Mouse (Mus musculus) cerebellum, adult 2 months (tissue): ENCODE measurements around the gene Ap3d1. TPM values are rescaled to one million over a fixed set of nuclear protein-coding genes. Genes with fewer than 3 reads are reported as not detected.

Source experiments
- DNase-seq, 2 experiments: peaks; one replicate each; pipeline ENCODE4 v3.0.0; 2021
- H3K27ac ChIP-seq: fragments of 200-500 bp; 2 replicates; pipeline ENCODE4 v1.5.1; 2012; ENCODE audit warnings: low read length, control low read depth, inconsistent platforms; ENCODE audit not compliant: insufficient read depth
- H3K27me3 ChIP-seq: fragments of 200-500 bp; 2 replicates; pipeline ENCODE4 v1.6.1; 2012; ENCODE audit warnings: inconsistent platforms, mild to moderate bottlenecking, low read length, moderate library complexity; ENCODE audit not compliant: control insufficient read depth, insufficient read depth
- H3K4me1 ChIP-seq: fragments of 200-500 bp; 2 replicates; pipeline ENCODE4 v1.6.1; 2011; ENCODE audit warnings: low read length; ENCODE audit not compliant: control insufficient read depth, insufficient read depth
- H3K4me3 ChIP-seq: fragments of 200-500 bp; replicated peaks from 2 replicates; pipeline ENCODE3; 2011; ENCODE audit warnings: mild to moderate bottlenecking, low read depth, low read length, control low read depth; ENCODE audit not compliant: insufficient read depth
- CTCF ChIP-seq: fragments of 200-500 bp; IDR thresholded peaks from 2 replicates; pipeline ENCODE4 v1.5.1; 2011; ENCODE audit warnings: low read depth, mild to moderate bottlenecking, control low read depth, low read length, moderate library complexity, borderline replicate concordance; ENCODE audit not compliant: insufficient read depth
- POLR2A ChIP-seq: fragments of 200-500 bp; IDR thresholded peaks from 2 replicates; pipeline ENCODE4 v1.6.1; 2011; ENCODE audit warnings: low read length, control low read depth, borderline replicate concordance; ENCODE audit not compliant: insufficient read depth
- WGBS: fragments of 180-500 bp; shearing (Covaris S2); methylation state at CpG from one replicate; pipeline ENCODE4 v1.1.7; 2018; 5-methylcytosine and 5-hydroxymethylcytosine counted together
- polyA plus RNA-seq: library from polyadenylated mRNA; depleted of rRNA; stranded (reverse); fragments of >200 nt; gene quantifications from 2 replicates; pipeline ENCODE4 v1.2.3, GENCODE M21; 2012

Ap3d1 gene
- polyA plus RNA-seq, 1 experiment: 175 TPM

- no peak for TF ChIP-seq CTCF
- TF ChIP-seq POLR2A: no peak
- peak overlapping the region; percentile 84; the same call in 1 of the 2 replicates for H3K27ac ChIP-seq
- WGBS: 13% methylated on average over 2 of the region's 2 CpGs
These were observed 14.4 kb upstream of the Ap3d1 start for GRCm38 (mm10) chr10:80756509-80756908.

GRCm38 (mm10) chr10:80756099-80756498, 14.0 kb upstream of the Ap3d1 start:
- Histone ChIP-seq H3K27ac (peak overlapping the region; percentile 84), H3K27me3 (no peaks in the 10 kb centered on the region), H3K4me3 (peak overlapping the region; percentile 97), H3K4me1 (peaks cover 50% of the 10 kb centered on the region)
- 3% methylated on average over 3 of the region's 3 CpGs for WGBS
- DNase-seq: no peak
- TF ChIP-seq POLR2A (no peak), CTCF (0 out of 2 replicates have a peak, but pooled peaks have one; percentile 4)

More at GRCm38 (mm10) chr10:80756509-80756908, 14.4 kb upstream of the Ap3d1 start:
- Histone ChIP-seq H3K27me3 (no peaks in the 10 kb centered on the region), H3K4me1 (peaks cover 52% of the 10 kb centered on the region), H3K4me3 (peak overlapping the region; percentile 97)
- no peak for DNase-seq

- 1% methylated on average over 58 of the region's 75 CpGs for WGBS
- peak overlapping the region; percentile 97 for H3K4me3 ChIP-seq
- H3K27ac ChIP-seq: peak overlapping the region; percentile 84
- DNase-seq: no peak
- peaks cover 44% of the 10 kb centered on the region for H3K4me1 ChIP-seq
- TF ChIP-seq CTCF: no peak
- TF ChIP-seq POLR2A: no peak
- H3K27me3 ChIP-seq: no peaks in the 10 kb centered on the region
These were observed 13.4 kb upstream of the Ap3d1 start for GRCm38 (mm10) chr10:80755291-80756015.

- Histone ChIP-seq H3K4me3 (peak within 1 kb of the TSS; percentile 97), H3K27me3 (no peaks in the 10 kb centered on the region), H3K27ac (peak within 1 kb of the TSS; percentile 84), H3K4me1 (peaks cover 40% of the 10 kb centered on the region)
- under 1% methylated on average over 54 of the region's 57 CpGs for WGBS
- peak; percentile 51; the same call in 1 of the 2 replicates for TF ChIP-seq POLR2A
- no peak for TF ChIP-seq CTCF
- peak; percentile 98 for DNase-seq
These were observed 12.7 kb upstream of the Ap3d1 start, which contains the start of gene Dot1l for GRCm38 (mm10) chr10:80754594-80755290. Gene Dot1l (plus strand): TSS chr10:80755206.

GRCm38 (mm10) chr10:80752079-80752625, 10.1 kb upstream of the Ap3d1 start:
- H3K4me3 ChIP-seq: no peak overlapping the region
- under 1% methylated on average over 6 of the region's 6 CpGs for WGBS
- peaks cover 14% of the 10 kb centered on the region for H3K4me1 ChIP-seq
- TF ChIP-seq POLR2A (no peak), CTCF (no peak)
- no peaks in the 10 kb centered on the region for H3K27me3 ChIP-seq
- H3K27ac ChIP-seq: peak overlapping the region; percentile 63; the same call in 1 of the 2 replicates
- peak; percentile 54 to 67 for DNase-seq

GRCm38 (mm10) chr10:80751188-80751832, 9.2 kb upstream of the Ap3d1 start:
- WGBS: 6% methylated on average over 16 of the region's 16 CpGs
- peak; percentile 72 to 88 for DNase-seq

GRCm38 (mm10) chr10:80748609-80749008, 6.5 kb upstream of the Ap3d1 start:
- DNase-seq: no peak
- no peaks in the 10 kb centered on the region for H3K27me3 ChIP-seq
- no peak for TF ChIP-seq CTCF
- TF ChIP-seq POLR2A: no peak
- H3K27ac ChIP-seq: no peak overlapping the region
- WGBS: 51% methylated on average over 6 of the region's 6 CpGs
- H3K4me3 ChIP-seq: no peak overlapping the region
- H3K4me1 ChIP-seq: peaks cover 6% of the 10 kb centered on the region; the same call in 1 of the 2 replicates

More at GRCm38 (mm10) chr10:80751188-80751832, 9.2 kb upstream of the Ap3d1 start:
- H3K4me3 ChIP-seq: peak overlapping the region; percentile 30
- H3K27ac ChIP-seq: peak overlapping the region; percentile 63
- no peaks in the 10 kb centered on the region for H3K27me3 ChIP-seq
- TF ChIP-seq POLR2A: no peak
- peak; percentile 65 for TF ChIP-seq CTCF
- H3K4me1 ChIP-seq: peaks cover 8% of the 10 kb centered on the region; the same call in 1 of the 2 replicates
